Mouse (Mus musculus) cerebellum, adult 9-10 months (tissue): ENCODE data around the gene Olfr1261.

Experiments
- DNase-seq: peaks from one replicate; pipeline ENCODE4 v3.0.0; 2022

The Olfr1261 gene

GRCm38 (mm10) chr2:89990921-89991320, at the start of gene Olfr1261:
Gene Olfr1261 (plus strand): TSS chr2:89991221.
- DNase-seq: no peak

- DNase-seq: no peak
These were observed 42.5 kb upstream of the Olfr1261 start, which contains the start of gene Olfr1259 for GRCm38 (mm10) chr2:89948564-89948963. Gene Olfr1259 (minus strand): TSS chr2:89948664.

GRCm38 (mm10) chr2:89974184-89974583, 16.8 kb upstream of the Olfr1261 start, which contains the start of gene Olfr1260:
Gene Olfr1260 (plus strand): TSS chr2:89974340.
- no peak for DNase-seq

GRCm38 (mm10) chr2:89977709-89978108, 13.3 kb upstream of the Olfr1261 start:
- DNase-seq: no peak

- no peak for DNase-seq
These were observed 8.8 kb downstream of the Olfr1261 start, which contains the start of gene Olfr1262 for GRCm38 (mm10) chr2:89999845-90000244. Gene Olfr1262 (plus strand): TSS chr2:90000145.

GRCm38 (mm10) chr2:90011831-90012230, 20.8 kb downstream of the Olfr1261 start, which contains the start of gene Olfr1263:
Gene Olfr1263 (plus strand): TSS chr2:90012131.
- DNase-seq: no peak

GRCm38 (mm10) chr2:90025477-90025876, 34.5 kb downstream of the Olfr1261 start, which contains the start of gene Olfr1264:
Gene Olfr1264 (minus strand): TSS chr2:90025577.
- DNase-seq: no peak

- DNase-seq: no peak
These were observed 44.0 kb downstream of the Olfr1261 start, which contains the start of gene Olfr1265 for GRCm38 (mm10) chr2:90035037-90035436. Gene Olfr1265 (plus strand): TSS chr2:90035337.
